Mouse (Mus musculus) thymus, postnatal 10 days (tissue): ENCODE measurements around the gene Gm10840.

Experiments
- DNase-seq, 2 experiments: peaks; one replicate each; pipeline ENCODE4 v3.0.0; 2021; ENCODE audit warnings: low spot score in 2 of 2

The Gm10840 gene

GRCm38 (mm10) chr11:106159921-106160840 lies 469 bp upstream of the Gm10840 start:
- peak; percentile 88 to 89 for DNase-seq

- no peak for DNase-seq
Measured at GRCm38 (mm10) chr11:106162237-106162636, 1.6 kb downstream of the Gm10840 start.

- DNase-seq = no peak
Measured at GRCm38 (mm10) chr11:106163546-106163945, 2.9 kb downstream of the Gm10840 start.

GRCm38 (mm10) chr11:106164601-106165180 lies 4.0 kb downstream of the Gm10840 start:
- DNase-seq = no peak

- DNase-seq = peak; percentile 52 to 56
Measured at GRCm38 (mm10) chr11:106167435-106167834, 6.8 kb downstream of the Gm10840 start.

GRCm38 (mm10) chr11:106170807-106171206 lies 10.2 kb downstream of the Gm10840 start:
- DNase-seq = peak; percentile 77 to 87

- no peak for DNase-seq
Measured at GRCm38 (mm10) chr11:106173228-106173627, 12.6 kb downstream of the Gm10840 start.

- DNase-seq = no peak
Measured at GRCm38 (mm10) chr11:106174372-106174771, 13.7 kb downstream of the Gm10840 start.

GRCm38 (mm10) chr11:106175081-106175480 lies 14.4 kb downstream of the Gm10840 start:
- no peak for DNase-seq

- no peak for DNase-seq
Measured at GRCm38 (mm10) chr11:106176372-106176771, 15.7 kb downstream of the Gm10840 start.

GRCm38 (mm10) chr11:106178036-106178782 lies 17.6 kb downstream of the Gm10840 start:
- no peak for DNase-seq

GRCm38 (mm10) chr11:106179711-106180448 lies 19.2 kb downstream of the Gm10840 start:
- DNase-seq = no peak

- DNase-seq = no peak
Measured at GRCm38 (mm10) chr11:106180449-106180801, 19.8 kb downstream of the Gm10840 start.

GRCm38 (mm10) chr11:106187326-106187725 lies 26.7 kb downstream of the Gm10840 start:
- no peak for DNase-seq

GRCm38 (mm10) chr11:106191716-106192115 lies 31.1 kb downstream of the Gm10840 start:
- no peak for DNase-seq

- no peak for DNase-seq
Measured at GRCm38 (mm10) chr11:106192241-106192640, 31.6 kb downstream of the Gm10840 start.

- DNase-seq = no peak
Measured at GRCm38 (mm10) chr11:106192657-106193370, 32.2 kb downstream of the Gm10840 start.

GRCm38 (mm10) chr11:106193371-106194154 lies 32.9 kb downstream of the Gm10840 start:
- DNase-seq = peak; percentile 96 to 98

- no peak for DNase-seq
Measured at GRCm38 (mm10) chr11:106194155-106194541, 33.5 kb downstream of the Gm10840 start.

- no peak for DNase-seq
Measured at GRCm38 (mm10) chr11:106194891-106195290, 34.2 kb downstream of the Gm10840 start.
